Mouse (Mus musculus) spleen, postnatal 36 days (tissue): ENCODE results near the gene Gnao1.

ENCODE experiments used
- DNase-seq, 2 experiments: peaks; one replicate each; pipeline ENCODE4 v3.0.0; 2022; ENCODE audit warnings: low spot score in 2 of 2, mixed read lengths in 1 of 2

Gene Gnao1

GRCm38 (mm10) chr8:93843858-93844502 is 34.2 kb downstream of the Gnao1 start:
- no peak for DNase-seq

- DNase-seq: no peak
These were observed 35.4 kb downstream of the Gnao1 start for GRCm38 (mm10) chr8:93845186-93845585.

DNA sequence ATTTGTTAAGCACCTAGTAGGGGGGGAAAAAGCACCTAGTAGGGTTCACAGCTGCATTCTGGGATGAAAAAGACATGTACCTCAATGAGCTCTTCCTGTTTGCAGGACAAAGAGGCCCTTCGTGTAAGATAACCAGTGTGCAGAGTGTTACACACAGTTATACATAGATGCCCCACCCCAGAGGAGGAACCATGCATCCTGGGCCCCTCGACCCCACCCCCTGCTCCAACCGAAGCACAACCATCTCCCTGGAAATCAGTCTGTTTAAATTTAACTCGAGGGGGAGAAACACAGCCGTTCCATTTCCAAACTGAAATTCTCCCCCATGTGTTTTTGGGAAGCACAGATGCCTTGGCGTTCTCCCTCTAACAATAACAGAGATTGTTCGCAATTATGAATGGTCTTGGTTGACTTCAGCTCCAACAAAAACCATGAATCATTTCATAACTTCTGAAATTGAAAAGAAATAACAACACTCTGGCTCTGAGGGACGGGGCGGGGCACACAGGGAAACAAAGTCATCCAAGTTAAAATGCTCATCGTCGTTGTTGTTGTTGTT is 42.4 kb downstream of the Gnao1 start:
- DNase-seq: no peak

DNA sequence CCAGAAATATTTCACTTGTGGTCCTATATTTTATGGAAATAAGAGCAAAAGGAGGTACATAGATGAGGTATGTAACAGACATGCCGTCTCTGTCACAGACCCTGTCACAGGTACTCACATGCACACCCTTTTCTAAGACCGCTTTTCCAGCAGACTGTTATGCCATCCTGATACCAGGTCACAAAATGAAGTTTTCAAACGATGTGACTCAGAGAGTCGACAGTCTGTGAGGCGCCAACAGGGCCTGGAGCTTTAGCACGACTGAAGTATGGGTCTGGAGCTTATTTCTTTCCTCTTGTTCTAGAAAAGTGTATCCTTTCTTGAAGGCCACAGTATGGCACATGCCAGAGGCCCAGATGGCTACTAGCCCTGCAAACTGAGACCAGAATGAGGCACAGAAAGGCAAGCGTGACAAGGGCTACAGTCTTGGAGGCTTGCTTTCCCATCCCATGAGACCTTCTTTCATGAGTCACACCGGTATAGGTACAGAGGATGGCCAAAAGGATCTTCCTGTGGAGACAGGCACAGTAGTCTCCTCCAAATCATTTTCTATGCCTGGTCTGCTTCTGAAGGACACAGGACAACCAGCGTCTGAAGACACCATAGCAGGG is 43.2 kb downstream of the Gnao1 start:
- DNase-seq: no peak

GRCm38 (mm10) chr8:93854676-93855075 is 44.9 kb downstream of the Gnao1 start:
- no peak for DNase-seq

DNA sequence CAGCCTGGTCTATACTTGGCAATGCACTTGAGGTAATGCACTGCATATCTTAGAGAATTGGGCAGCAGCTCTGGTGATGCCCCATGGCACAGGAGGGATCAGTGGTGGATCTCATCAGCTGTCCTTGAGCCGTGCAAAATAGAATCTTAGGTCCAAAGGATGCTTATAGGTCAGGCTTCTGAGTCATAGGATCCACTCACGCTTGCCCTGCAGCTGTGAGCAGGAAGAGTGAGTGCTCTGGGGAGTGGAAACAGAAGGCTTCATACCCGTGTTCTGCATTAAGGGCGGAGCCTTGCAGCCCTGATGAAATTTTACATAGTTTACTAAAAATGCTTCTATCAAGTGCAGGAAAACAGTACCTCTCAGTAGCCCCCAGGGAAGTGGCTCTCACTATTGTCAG is 45.5 kb downstream of the Gnao1 start:
- DNase-seq: no peak

DNA sequence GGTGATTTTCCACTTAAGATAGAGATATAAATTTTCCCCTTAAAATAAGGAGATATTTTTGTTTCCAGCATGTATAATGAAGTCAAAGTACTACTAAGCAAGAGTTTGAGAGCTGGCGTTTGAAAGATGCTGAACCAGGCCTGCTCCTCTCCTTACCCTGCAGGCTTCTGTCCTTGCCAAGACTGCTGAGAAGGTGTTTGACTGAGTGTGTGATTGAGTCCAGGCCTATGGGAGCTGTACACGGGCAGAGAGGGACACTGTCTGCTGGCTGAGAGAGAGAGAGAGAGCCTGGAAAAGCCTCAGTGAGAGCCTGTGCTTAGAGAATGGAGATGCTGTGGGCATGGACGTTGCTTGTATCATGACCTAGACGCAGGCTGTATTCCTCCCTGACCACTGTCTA is 47.4 kb downstream of the Gnao1 start:
- DNase-seq: no peak

DNA sequence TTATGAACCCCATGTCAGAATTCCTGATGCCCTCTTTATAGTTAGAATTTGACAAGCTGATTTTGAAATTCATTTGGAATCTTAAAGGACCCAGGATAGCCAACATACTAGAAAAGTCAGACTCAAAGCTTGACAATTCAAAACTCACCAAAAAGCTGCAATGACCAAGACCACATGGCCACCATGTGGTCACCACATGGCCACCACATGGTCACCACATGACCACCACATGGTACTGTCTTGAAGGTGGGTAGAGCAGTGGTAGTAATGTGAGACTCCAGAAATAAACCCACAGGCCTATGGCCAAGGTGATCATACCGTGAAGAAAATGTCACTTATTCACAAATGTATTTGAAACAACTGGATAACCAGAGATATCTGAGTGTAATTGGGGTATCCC is 48.5 kb downstream of the Gnao1 start:
- DNase-seq: no peak

DNA sequence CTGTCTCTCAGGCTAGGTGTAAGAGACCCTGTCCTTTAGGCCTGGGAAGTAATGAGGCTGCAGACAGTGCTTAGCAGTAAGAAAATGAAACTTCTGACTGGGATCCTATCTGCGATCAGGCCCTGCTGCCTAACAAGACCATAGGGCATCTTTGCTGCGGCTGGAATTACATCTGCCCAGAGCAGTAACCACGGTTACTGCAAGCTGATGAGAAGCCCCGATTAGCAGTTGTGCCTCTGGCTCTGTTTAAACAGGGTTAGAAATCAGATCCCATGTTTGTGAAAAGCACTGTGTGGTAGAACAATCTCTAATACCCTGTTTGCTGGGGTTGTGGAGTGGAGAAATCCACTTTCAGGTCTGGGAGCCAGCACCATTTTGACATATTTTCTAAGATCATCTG is 50.3 kb downstream of the Gnao1 start:
- no peak for DNase-seq

DNA sequence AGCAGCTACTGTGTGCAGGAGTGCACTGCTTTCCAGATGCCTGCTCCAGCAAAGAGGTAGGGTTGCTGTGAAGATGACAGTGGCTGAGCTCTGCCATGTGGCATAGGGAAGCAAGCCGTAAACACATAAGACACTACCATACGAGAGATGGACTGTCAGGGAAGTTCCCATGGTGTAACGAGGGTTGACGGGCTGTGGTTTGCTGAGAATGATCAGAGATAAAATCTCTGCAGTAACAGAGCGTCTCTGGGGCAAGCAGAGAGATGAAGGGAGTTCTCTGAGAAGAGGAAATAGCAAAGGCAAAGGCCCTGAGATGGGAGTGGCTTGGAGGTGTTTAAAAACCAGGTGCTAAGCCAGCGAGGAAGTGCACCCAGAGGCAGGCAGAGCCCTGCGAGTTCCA is 54.3 kb downstream of the Gnao1 start:
- peak; percentile 3 to 11 for DNase-seq

DNA sequence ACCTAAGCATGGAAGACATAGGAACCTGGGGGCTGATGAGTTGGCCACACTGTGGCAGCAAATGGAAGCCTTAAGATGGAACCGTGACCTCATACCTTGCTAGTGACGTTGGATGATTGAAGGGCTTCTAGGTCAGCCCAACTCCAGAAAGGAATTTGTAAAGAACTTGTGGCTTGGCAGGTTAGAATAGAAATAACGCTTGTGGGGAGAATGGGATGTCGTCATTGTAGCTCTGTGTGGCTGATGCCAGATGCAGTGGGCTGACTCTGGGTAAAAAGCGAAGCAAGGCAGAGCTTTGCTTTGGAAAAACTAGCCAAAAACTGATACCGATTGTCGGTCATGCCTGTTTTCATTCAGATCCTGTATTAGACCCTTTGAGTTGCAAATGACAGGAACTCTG is 56.5 kb downstream of the Gnao1 start:
- DNase-seq: no peak

- no peak for DNase-seq
These were observed 58.9 kb downstream of the Gnao1 start for GRCm38 (mm10) chr8:93868486-93869221.

GRCm38 (mm10) chr8:93871275-93871674 is 61.5 kb downstream of the Gnao1 start:
- no peak for DNase-seq

DNA sequence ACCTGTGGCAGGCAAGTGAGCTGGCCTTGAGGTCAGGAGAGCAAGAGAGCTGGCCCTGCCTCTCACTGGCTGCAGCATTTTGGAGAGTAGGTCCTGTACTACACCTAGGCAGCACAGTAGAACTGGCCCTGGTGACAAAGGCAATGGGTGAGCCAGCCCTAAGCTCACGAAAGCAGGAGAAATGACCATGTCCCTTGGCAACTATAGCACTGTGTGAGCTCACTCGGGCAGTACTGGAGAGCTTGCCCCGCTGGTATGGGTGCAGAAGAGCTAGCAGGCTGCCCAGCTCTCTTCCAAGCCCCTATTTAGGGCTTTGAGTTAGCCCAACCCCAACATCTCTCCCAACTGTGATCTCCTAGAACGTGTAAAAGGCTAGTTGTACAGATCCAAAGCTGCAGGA is 68.6 kb downstream of the Gnao1 start:
- DNase-seq: no peak

DNA sequence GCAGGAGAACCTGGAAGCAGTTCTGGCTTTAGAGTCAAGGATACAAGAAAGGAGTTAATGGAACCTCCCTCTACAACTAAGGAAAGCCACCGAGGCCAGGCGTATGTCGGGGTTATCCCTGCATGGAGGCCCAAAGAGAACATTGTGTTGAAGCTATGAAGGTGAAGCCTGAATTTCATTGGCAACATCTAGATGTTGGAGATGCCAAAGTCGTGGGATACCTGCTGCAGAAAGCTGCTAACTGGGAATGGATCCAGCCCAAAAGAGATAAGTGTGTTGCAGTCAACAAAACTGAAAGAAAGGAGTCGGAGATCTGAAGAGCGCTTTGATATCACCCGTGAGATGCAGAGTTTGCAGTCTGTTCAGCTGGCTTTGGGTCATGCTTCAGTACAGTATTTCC is 70.2 kb downstream of the Gnao1 start:
- no peak for DNase-seq

DNA sequence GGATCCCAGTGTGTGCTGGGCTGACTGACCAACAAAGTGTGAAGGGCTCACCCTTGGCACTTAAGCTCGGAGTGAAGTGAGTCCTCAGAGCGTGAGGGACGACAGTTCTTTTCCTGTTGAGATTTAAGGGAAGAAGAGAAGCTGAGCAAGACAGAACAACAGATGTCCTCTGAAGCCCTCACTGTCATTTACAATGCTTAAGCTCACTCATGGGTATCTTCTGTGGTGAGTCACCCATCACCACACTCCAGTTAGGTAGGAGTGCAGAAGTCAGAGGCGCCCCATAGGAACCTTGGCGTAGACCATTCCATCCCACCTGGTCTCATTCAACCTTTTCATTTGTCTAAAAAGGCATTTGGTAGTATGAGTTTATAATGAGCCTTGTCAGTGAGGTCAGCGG is 71.6 kb downstream of the Gnao1 start:
- DNase-seq: no peak

- DNase-seq: no peak
These were observed 73.5 kb downstream of the Gnao1 start for GRCm38 (mm10) chr8:93883241-93883640.

DNA sequence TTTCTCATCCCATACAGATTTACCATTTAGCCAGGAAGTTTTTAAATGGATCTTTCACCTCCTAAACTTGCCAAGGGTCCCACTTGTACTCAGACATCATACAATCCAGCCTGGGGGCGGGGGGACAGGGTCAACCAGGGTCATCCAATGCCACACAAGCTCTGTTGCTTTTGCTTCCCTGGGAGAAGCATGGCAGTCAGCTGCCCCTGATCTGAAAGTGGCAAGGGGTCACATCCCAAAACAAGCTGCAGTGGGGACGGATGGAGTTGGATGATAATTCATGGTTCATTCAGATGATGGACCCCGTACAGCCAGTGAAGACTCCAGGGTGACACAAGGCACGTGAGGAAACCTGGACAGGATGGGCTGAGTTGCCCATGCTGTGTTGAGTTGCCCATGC is 74.0 kb downstream of the Gnao1 start:
- DNase-seq: no peak

DNA sequence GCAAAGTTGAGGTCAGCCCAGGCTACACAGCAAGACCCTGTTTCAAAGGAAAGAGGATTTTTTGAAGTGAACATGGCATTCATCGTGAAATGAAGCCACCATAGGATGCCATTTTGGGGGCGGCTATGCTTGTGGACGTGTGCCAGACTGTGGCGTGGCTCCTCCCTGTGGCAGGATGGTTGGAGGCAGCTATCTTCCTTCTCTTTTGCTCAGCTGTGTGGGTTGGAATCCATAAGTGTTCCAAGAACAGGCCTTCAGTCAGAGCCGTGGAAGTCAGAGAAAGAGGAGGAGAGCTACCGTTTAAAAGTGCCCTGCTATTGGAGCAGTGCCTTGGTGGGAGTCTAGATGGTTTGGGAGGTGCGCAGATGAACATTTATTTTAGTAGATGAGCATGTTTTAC is 74.5 kb downstream of the Gnao1 start:
- DNase-seq: no peak

DNA sequence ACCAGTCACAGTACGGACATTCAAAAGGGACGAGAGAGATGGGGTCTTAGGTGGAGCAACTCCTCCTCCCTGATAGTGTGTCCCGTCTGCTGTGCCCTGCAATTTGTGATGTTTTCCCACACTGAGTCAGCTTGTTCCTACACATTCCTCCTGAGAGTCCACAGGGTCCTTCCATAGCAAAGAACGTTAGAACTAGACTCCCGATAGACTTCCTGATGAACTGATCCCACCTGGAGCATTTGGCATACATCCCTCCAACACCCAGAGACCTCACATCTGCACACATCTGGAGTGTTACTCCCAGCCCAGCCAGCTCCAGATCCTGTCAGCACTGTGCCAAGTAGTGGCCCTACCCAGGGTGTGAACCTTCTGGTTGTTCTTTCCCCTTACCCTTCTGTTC is 76.4 kb downstream of the Gnao1 start:
- DNase-seq: no peak

DNA sequence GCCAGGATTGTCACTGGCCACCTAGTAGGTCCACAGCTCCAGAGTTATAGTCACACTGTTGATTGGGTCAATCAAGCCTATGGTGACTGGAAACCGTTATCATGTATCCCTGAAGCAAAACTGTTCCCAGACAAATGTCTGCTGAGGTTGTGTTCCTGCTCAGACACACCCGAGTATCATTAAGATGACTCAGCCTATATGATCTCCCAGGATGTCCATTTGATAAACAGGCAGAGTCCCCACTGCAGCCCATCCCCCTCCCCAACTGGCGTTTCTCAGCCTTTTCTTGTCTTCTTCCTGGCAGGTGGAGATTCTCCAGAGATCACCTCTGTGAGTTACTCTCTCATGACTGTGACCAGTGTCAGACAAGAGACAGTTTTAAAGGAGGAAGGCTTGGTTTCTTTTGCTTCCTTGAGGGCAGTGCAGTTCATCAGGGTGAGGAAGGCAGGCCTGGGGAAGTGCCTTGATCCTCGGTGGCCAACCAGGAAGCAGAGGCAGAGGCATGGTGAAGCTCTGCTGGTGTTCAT is 78.4 kb downstream of the Gnao1 start:
- DNase-seq: no peak

GRCm38 (mm10) chr8:93888702-93889480 is 79.1 kb downstream of the Gnao1 start:
- DNase-seq: no peak
